Mouse (Mus musculus) ES-E14 (cell line): ENCODE data around the gene Zfp874a. TPM values are rescaled to one million over a fixed set of nuclear protein-coding genes. Genes with fewer than 3 reads are reported as not detected.

ENCODE experiments used
- DNase-seq: peaks from one replicate; pipeline ENCODE4 v3.0.0-alpha.2; 2013; ENCODE audit warnings: low read depth, low spot score
- H3K27ac ChIP-seq: 2 replicates; pipeline ENCODE4 v1.5.1; 2012; ENCODE audit warnings: low read depth, mild to moderate bottlenecking, low read length, moderate library complexity, mixed read lengths; ENCODE audit not compliant: poor library complexity, insufficient read depth, severe bottlenecking
- H3K36me3 ChIP-seq: 2 replicates; pipeline ENCODE4 v1.6.1; 2012; ENCODE audit warnings: mild to moderate bottlenecking, low read length, moderate library complexity, mixed read lengths; ENCODE audit not compliant: control insufficient read depth, poor library complexity, insufficient read depth, severe bottlenecking
- H3K4me1 ChIP-seq, 2 experiments: fragments of 150-350 bp in 1 of 2; sonication (generic) in 1 of 2; 2 replicates each; pipeline ENCODE4 v1.6.1; 2012; ENCODE audit warnings: low read length in 2 of 2, mild to moderate bottlenecking in 1 of 2, mixed read lengths in 1 of 2; ENCODE audit not compliant: control insufficient read depth in 2 of 2, insufficient read depth in 2 of 2, poor library complexity in 1 of 2
- H3K4me3 ChIP-seq, 2 experiments: fragments of 150-350 bp in 1 of 2; sonication (generic) in 1 of 2; 2 replicates each; pipeline ENCODE4 v1.5.1; 2012; ENCODE audit warnings: low read length in 2 of 2, low read depth in 1 of 2, mild to moderate bottlenecking in 1 of 2, mixed read lengths in 1 of 2; ENCODE audit not compliant: insufficient read depth in 1 of 2, poor library complexity in 1 of 2, severe bottlenecking in 1 of 2
- H3K9ac ChIP-seq: 2 replicates; pipeline ENCODE4 v1.6.1; 2012; ENCODE audit warnings: low read depth, mild to moderate bottlenecking, low read length, mixed read lengths; ENCODE audit not compliant: poor library complexity, insufficient read depth, severe bottlenecking
- H3K9me3 ChIP-seq: fragments of 150-350 bp; sonication (generic); 2 replicates; pipeline ENCODE4 v1.6.1; 2012; ENCODE audit warnings: low read depth, mild to moderate bottlenecking, low read length; ENCODE audit not compliant: control insufficient read depth, insufficient read depth
- CHD2 ChIP-seq: IDR thresholded peaks from 2 replicates; pipeline ENCODE4 v1.6.1; 2014; ENCODE audit warnings: mild to moderate bottlenecking, low read depth, low read length, inconsistent platforms
- HCFC1 ChIP-seq: IDR thresholded peaks from 2 replicates; pipeline ENCODE4 v1.6.1; 2012; ENCODE audit warnings: low read length, inconsistent platforms, borderline replicate concordance; ENCODE audit not compliant: insufficient read depth
- MAFK ChIP-seq: IDR thresholded peaks from 2 replicates; pipeline ENCODE4 v1.6.1; 2014; ENCODE audit warnings: mild to moderate bottlenecking, low read depth, low read length, inconsistent platforms; ENCODE audit not compliant: insufficient read depth
- ZC3H11A ChIP-seq: IDR thresholded peaks from 2 replicates; pipeline ENCODE4 v1.6.1; 2012; ENCODE audit warnings: low read depth, mild to moderate bottlenecking, inconsistent platforms, low read length, borderline replicate concordance
- ZNF384 ChIP-seq: IDR thresholded peaks from 2 replicates; pipeline ENCODE4 v1.6.1; 2012; ENCODE audit warnings: low read depth, low read length, inconsistent platforms
- in situ Hi-C, 2 experiments: fragments of 600-800 bp; cut with MboI; formaldehyde crosslinking; loops; one replicate each; pipeline ENCODE4 v1.15.1; 2025; ENCODE audit warnings: low sequenced_read_pairs in 2 of 2, inconsistent platforms in 1 of 2; ENCODE audit not compliant: unreplicated experiment in 2 of 2
- total RNA-seq: library from RNA; depleted of rRNA; stranded (reverse); fragments of 300-350 nt; gene quantifications from 2 replicates; pipeline ENCODE4 v1.2.3, GENCODE M21; 2012; rRNA removed

Zfp874a gene
- total RNA-seq = 11.5 and 16.8 TPM in 2 replicates

GRCm38 (mm10) chr13:67451172-67452020 is at the start of gene Zfp874a:
Gene Zfp874a, minus strand, starts transcription at chr13:67451624.
- DNase-seq = peak; percentile 71
- in situ Hi-C loops = no loop called here
- H3K9me3 ChIP-seq = no peaks in the 10 kb centered on the region
- TF ChIP-seq HCFC1 (peak; percentile 86), MAFK (no peak), ZNF384 (no peak)
- H3K9ac ChIP-seq = peak within 1 kb of the TSS; percentile 56
- no peak within 1 kb of the TSS for H3K27ac ChIP-seq
- H3K36me3 ChIP-seq = no peaks in the 10 kb centered on the region; the same call in 1 of the 2 replicates
- peak within 1 kb of the TSS; percentile 61 to 91 for H3K4me3 ChIP-seq
- 0 out of 4 replicates have a peak, but pooled peaks cover 2 to 5% of the 10 kb centered on the region in 2 experiments for H3K4me1 ChIP-seq

- Histone ChIP-seq H3K4me3 (no peak overlapping the region), H3K9ac (no peak overlapping the region)
- no peak for TF ChIP-seq MAFK
- TF ChIP-seq ZNF384 = no peak
- TF ChIP-seq HCFC1 = no peak
- no peak for TF ChIP-seq ZC3H11A
- no peak for TF ChIP-seq CHD2
Measured at GRCm38 (mm10) chr13:67500908-67501307, 49.5 kb upstream of the Zfp874a start.

GRCm38 (mm10) chr13:67500084-67500719 is 48.8 kb upstream of the Zfp874a start, which contains the start of gene Zfp58:
Gene Zfp58, minus strand, starts transcription at chr13:67500555.
- Histone ChIP-seq H3K4me1 (peaks cover 0 to 2% of the 10 kb centered on the region in 2 experiments; a peak in 1 of 4 replicates), H3K4me3 (peak within 1 kb of the TSS; percentile 88 to 98), H3K9me3 (no peaks in the 10 kb centered on the region), H3K27ac (no peak within 1 kb of the TSS; the same call in 1 of the 2 replicates), H3K36me3 (no peaks in the 10 kb centered on the region), H3K9ac (peak within 1 kb of the TSS; percentile 81)
- TF ChIP-seq CHD2 (no peak), MAFK (no peak), ZNF384 (no peak; the same call in 1 of the 2 replicates), ZC3H11A (no peak), HCFC1 (peak; percentile 92)
- peak; percentile 82 for DNase-seq
- in situ Hi-C loops = no loop called here

More at GRCm38 (mm10) chr13:67500908-67501307, 49.5 kb upstream of the Zfp874a start:
- no peak overlapping the region for H3K27ac ChIP-seq
- in situ Hi-C loops = no loop called here
- no peak for DNase-seq
- peaks cover 0 to 2% of the 10 kb centered on the region in 2 experiments; a peak in 1 of 4 replicates for H3K4me1 ChIP-seq
- H3K36me3 ChIP-seq = no peaks in the 10 kb centered on the region
- no peaks in the 10 kb centered on the region for H3K9me3 ChIP-seq

DNA sequence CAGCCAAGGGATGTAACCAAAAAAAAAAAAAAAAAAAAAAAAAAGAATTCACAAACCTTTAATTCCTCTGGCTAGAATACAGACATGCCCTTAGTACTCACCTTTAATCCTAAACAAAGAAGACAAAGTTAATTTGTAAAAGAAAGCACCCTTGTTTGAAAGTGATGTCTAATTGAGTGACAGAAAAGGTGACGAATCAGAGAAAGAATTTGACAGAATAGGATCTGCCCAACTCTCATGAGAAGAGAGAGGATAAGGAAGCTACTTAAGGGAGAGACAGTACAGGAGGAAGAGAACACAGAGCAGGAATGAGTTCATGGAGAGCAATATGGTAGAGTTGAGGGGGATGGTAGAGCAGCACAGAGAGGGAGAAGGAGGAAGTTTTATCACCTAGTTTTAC is 44.2 kb upstream of the Zfp874a start:
- no peak for TF ChIP-seq MAFK
- peak; percentile 49; the same call in 1 of the 2 replicates for TF ChIP-seq CHD2
- no peak for TF ChIP-seq HCFC1
- TF ChIP-seq ZC3H11A = no peak
- TF ChIP-seq ZNF384 = no peak

More for the DNA sequence above, 44.2 kb upstream of the Zfp874a start:
- in situ Hi-C loops = no loop called here
- Histone ChIP-seq H3K9me3 (no peaks in the 10 kb centered on the region), H3K4me3 (no peak overlapping the region), H3K9ac (no peak overlapping the region), H3K27ac (no peak overlapping the region), H3K4me1 (peaks cover 0 to 2% of the 10 kb centered on the region in 2 experiments; a peak in 1 of 4 replicates), H3K36me3 (no peaks in the 10 kb centered on the region; the same call in none of the 2 replicates)
- DNase-seq = no peak
